Mouse (Mus musculus): ENCODE measurements around the gene Cryba4. TPM values are rescaled to one million over a fixed set of nuclear protein-coding genes. Genes with fewer than 3 reads are reported as not detected.

Cryba4 gene
- 1 to 10 TPM in 1 of 2 experiments, under 1 TPM in 1; 0.94 to 2.4 TPM for total RNA-seq (2021)
- long read RNA-seq, partial matches to known transcripts = 0 of 1 reads
- long read RNA-seq, other reads (novel, unspliced or antisense) = 0 of 1 reads

GRCm38 (mm10) chr5:112252400-112252799, at the start of gene Cryba4:
Gene Cryba4 (minus strand): TSS chr5:112252518.
- no peak for DNase-seq (ENCODE audit: low spot score in 2 of 2)

- no peak for DNase-seq (ENCODE audit: low spot score in 2 of 2)
Observed at GRCm38 (mm10) chr5:112301694-112302093, 49.4 kb upstream of the Cryba4 start.

GRCm38 (mm10) chr5:112300721-112301308, 48.5 kb upstream of the Cryba4 start:
- DNase-seq (ENCODE audit: low spot score in 2 of 2) = no peak

GRCm38 (mm10) chr5:112300112-112300511, 47.8 kb upstream of the Cryba4 start:
- DNase-seq (ENCODE audit: low spot score in 2 of 2) = no peak

GRCm38 (mm10) chr5:112299399-112299798, 47.1 kb upstream of the Cryba4 start:
- DNase-seq (ENCODE audit: low spot score in 2 of 2) = no peak

- DNase-seq (ENCODE audit: low spot score in 2 of 2) = no peak
Observed at GRCm38 (mm10) chr5:112298226-112298988, 46.1 kb upstream of the Cryba4 start.

- no peak for DNase-seq (ENCODE audit: low spot score in 2 of 2)
Observed at GRCm38 (mm10) chr5:112297257-112297656, 44.9 kb upstream of the Cryba4 start.

GRCm38 (mm10) chr5:112296404-112297181, 44.3 kb upstream of the Cryba4 start:
- no peak for DNase-seq (ENCODE audit: low spot score in 2 of 2)

GRCm38 (mm10) chr5:112295564-112295963, 43.2 kb upstream of the Cryba4 start:
- no peak for DNase-seq (ENCODE audit: low spot score in 2 of 2)

GRCm38 (mm10) chr5:112295162-112295561, 42.8 kb upstream of the Cryba4 start:
- no peak for DNase-seq (ENCODE audit: low spot score in 2 of 2)

- DNase-seq (ENCODE audit: low spot score in 2 of 2) = no peak
Observed at GRCm38 (mm10) chr5:112294696-112295095, 42.4 kb upstream of the Cryba4 start.

- DNase-seq (ENCODE audit: low spot score in 2 of 2) = no peak
Observed at GRCm38 (mm10) chr5:112293800-112294199, 41.5 kb upstream of the Cryba4 start.

- no peak for DNase-seq (ENCODE audit: low spot score in 2 of 2)
Observed at GRCm38 (mm10) chr5:112292343-112292980, 40.1 kb upstream of the Cryba4 start.

GRCm38 (mm10) chr5:112291866-112292265, 39.5 kb upstream of the Cryba4 start:
- no peak for DNase-seq (ENCODE audit: low spot score in 2 of 2)

GRCm38 (mm10) chr5:112290536-112290880, 38.2 kb upstream of the Cryba4 start:
- no peak for DNase-seq (ENCODE audit: low spot score in 2 of 2)

GRCm38 (mm10) chr5:112289819-112290535, 37.7 kb upstream of the Cryba4 start:
- no peak for DNase-seq (ENCODE audit: low spot score in 2 of 2)

GRCm38 (mm10) chr5:112289236-112289635, 36.9 kb upstream of the Cryba4 start:
- DNase-seq (ENCODE audit: low spot score in 2 of 2) = no peak

- DNase-seq (ENCODE audit: low spot score in 2 of 2) = no peak
Observed at GRCm38 (mm10) chr5:112288193-112289141, 36.1 kb upstream of the Cryba4 start.

GRCm38 (mm10) chr5:112287652-112288051, 35.3 kb upstream of the Cryba4 start:
- no peak for DNase-seq (ENCODE audit: low spot score in 2 of 2)
